Mouse (Mus musculus) ES-Bruce4 (cell line): ENCODE measurements around the gene Matn3.

Experiments used
- CTCF ChIP-seq: IDR thresholded peaks from one replicate; pipeline ENCODE4 v1.8.1; 2011; ENCODE audit warnings: low read depth, low read length
- POLR2A ChIP-seq: IDR thresholded peaks from one replicate; pipeline ENCODE4 v1.8.1; 2011; ENCODE audit warnings: low read length; ENCODE audit not compliant: insufficient read depth

- TF ChIP-seq POLR2A (no peak), CTCF (peak; percentile 62)
These were observed 54.4 kb downstream of the Matn3 start for GRCm38 (mm10) chr12:9002038-9002648.
